Mouse (Mus musculus): ENCODE results near the gene Tifab. TPM values are rescaled to one million over a fixed set of nuclear protein-coding genes. Genes with fewer than 3 reads are reported as not detected.

The Tifab gene
- total RNA-seq, 1 experiment, result 0.13 TPM

GRCm38 (mm10) chr13:56165561-56165960, 13.1 kb downstream of the Tifab start:
- in situ Hi-C loops (cut with MboI; ENCODE audit: low sequenced_read_pairs in 2 of 2, unreplicated experiment in 2 of 2), result no loop called here
- no peak for DNase-seq (ENCODE audit: low read depth, low spot score)
- H3K9ac ChIP-seq (ENCODE audit: insufficient read depth, low read depth, low read length, poor library complexity, severe bottlenecking), result no peak overlapping the region
- TF ChIP-seq ZNF384 (IDR thresholded peaks at IDR 0.05; ENCODE audit: low read depth, low read length) (no peak), MAFK (IDR thresholded peaks at IDR 0.05; ENCODE audit: insufficient read depth, low read depth, low read length) (no peak), HCFC1 (IDR thresholded peaks at IDR 0.05; ENCODE audit: borderline replicate concordance, insufficient read depth, low read length) (no peak), CHD2 (IDR thresholded peaks at IDR 0.05; ENCODE audit: low read depth, low read length) (no peak), ZC3H11A (IDR thresholded peaks at IDR 0.05; ENCODE audit: borderline replicate concordance, low read depth, low read length) (no peak)
- no peak overlapping the region for H3K4me3 ChIP-seq (ENCODE audit: insufficient read depth in 1 of 2, low read depth in 1 of 2, low read length in 2 of 2, poor library complexity in 1 of 2, severe bottlenecking in 1 of 2)
- no peak overlapping the region for H3K27ac ChIP-seq (ENCODE audit: insufficient read depth, low read depth, low read length, poor library complexity, severe bottlenecking)
- no peaks in the 10 kb centered on the region for H3K9me3 ChIP-seq (ENCODE audit: control insufficient read depth, insufficient read depth, low read depth, low read length)
- H3K36me3 ChIP-seq (ENCODE audit: control insufficient read depth, insufficient read depth, low read length, poor library complexity, severe bottlenecking), result no peaks in the 10 kb centered on the region
- H3K4me1 ChIP-seq (ENCODE audit: control insufficient read depth in 2 of 2, insufficient read depth in 2 of 2, low read length in 2 of 2, poor library complexity in 1 of 2), result peaks cover 0 to 3% of the 10 kb centered on the region in 2 experiments; a peak in 1 of 4 replicates

GRCm38 (mm10) chr13:56164372-56164771, 14.3 kb downstream of the Tifab start:
- in situ Hi-C loops (cut with MboI; ENCODE audit: low sequenced_read_pairs in 2 of 2, unreplicated experiment in 2 of 2), result no loop called here
- no peaks in the 10 kb centered on the region for H3K9me3 ChIP-seq (ENCODE audit: control insufficient read depth, insufficient read depth, low read depth, low read length)
- no peak for DNase-seq (ENCODE audit: low read depth, low spot score)
- no peak overlapping the region for H3K9ac ChIP-seq (ENCODE audit: insufficient read depth, low read depth, low read length, poor library complexity, severe bottlenecking)
- H3K4me3 ChIP-seq (ENCODE audit: insufficient read depth in 1 of 2, low read depth in 1 of 2, low read length in 2 of 2, poor library complexity in 1 of 2, severe bottlenecking in 1 of 2), result no peak overlapping the region
- H3K36me3 ChIP-seq (ENCODE audit: control insufficient read depth, insufficient read depth, low read length, poor library complexity, severe bottlenecking), result no peaks in the 10 kb centered on the region
- TF ChIP-seq ZNF384 (IDR thresholded peaks at IDR 0.05; ENCODE audit: low read depth, low read length) (no peak), ZC3H11A (IDR thresholded peaks at IDR 0.05; ENCODE audit: borderline replicate concordance, low read depth, low read length) (no peak), CHD2 (IDR thresholded peaks at IDR 0.05; ENCODE audit: low read depth, low read length) (no peak), HCFC1 (IDR thresholded peaks at IDR 0.05; ENCODE audit: borderline replicate concordance, insufficient read depth, low read length) (no peak), MAFK (IDR thresholded peaks at IDR 0.05; ENCODE audit: insufficient read depth, low read depth, low read length) (no peak)
- H3K27ac ChIP-seq (ENCODE audit: insufficient read depth, low read depth, low read length, poor library complexity, severe bottlenecking), result no peak overlapping the region
- peaks cover 0 to 3% of the 10 kb centered on the region in 2 experiments; a peak in 1 of 4 replicates for H3K4me1 ChIP-seq (ENCODE audit: control insufficient read depth in 2 of 2, insufficient read depth in 2 of 2, low read length in 2 of 2, poor library complexity in 1 of 2)

- Histone ChIP-seq H3K27ac (ENCODE audit: insufficient read depth, low read depth, low read length, poor library complexity, severe bottlenecking) (no peak overlapping the region), H3K36me3 (ENCODE audit: control insufficient read depth, insufficient read depth, low read length, poor library complexity, severe bottlenecking) (no peaks in the 10 kb centered on the region), H3K9ac (ENCODE audit: insufficient read depth, low read depth, low read length, poor library complexity, severe bottlenecking) (no peak overlapping the region), H3K4me1 (ENCODE audit: control insufficient read depth in 2 of 2, insufficient read depth in 2 of 2, low read length in 2 of 2, poor library complexity in 1 of 2) (peaks cover 0 to 7% of the 10 kb centered on the region in 2 experiments; a peak in 1 of 4 replicates), H3K9me3 (ENCODE audit: control insufficient read depth, insufficient read depth, low read depth, low read length) (no peaks in the 10 kb centered on the region), H3K4me3 (ENCODE audit: insufficient read depth in 1 of 2, low read depth in 1 of 2, low read length in 2 of 2, poor library complexity in 1 of 2, severe bottlenecking in 1 of 2) (no peak overlapping the region)
- in situ Hi-C loops (cut with MboI; ENCODE audit: low sequenced_read_pairs in 2 of 2, unreplicated experiment in 2 of 2), result no loop called here
- TF ChIP-seq ZC3H11A (IDR thresholded peaks at IDR 0.05; ENCODE audit: borderline replicate concordance, low read depth, low read length) (no peak), CHD2 (IDR thresholded peaks at IDR 0.05; ENCODE audit: low read depth, low read length) (no peak), MAFK (IDR thresholded peaks at IDR 0.05; ENCODE audit: insufficient read depth, low read depth, low read length) (no peak), ZNF384 (IDR thresholded peaks at IDR 0.05; ENCODE audit: low read depth, low read length) (no peak), HCFC1 (IDR thresholded peaks at IDR 0.05; ENCODE audit: borderline replicate concordance, insufficient read depth, low read length) (no peak)
- no peak for DNase-seq (ENCODE audit: low read depth, low spot score)
Measured at GRCm38 (mm10) chr13:56163751-56164150, 14.9 kb downstream of the Tifab start.

GRCm38 (mm10) chr13:56162859-56163258, 15.8 kb downstream of the Tifab start:
- peaks cover 0 to 5% of the 10 kb centered on the region in 2 experiments; a peak in 1 of 4 replicates for H3K4me1 ChIP-seq (ENCODE audit: control insufficient read depth in 2 of 2, insufficient read depth in 2 of 2, low read length in 2 of 2, poor library complexity in 1 of 2)
- no peak overlapping the region for H3K9ac ChIP-seq (ENCODE audit: insufficient read depth, low read depth, low read length, poor library complexity, severe bottlenecking)
- in situ Hi-C loops (cut with MboI; ENCODE audit: low sequenced_read_pairs in 2 of 2, unreplicated experiment in 2 of 2), result no loop called here
- no peaks in the 10 kb centered on the region for H3K9me3 ChIP-seq (ENCODE audit: control insufficient read depth, insufficient read depth, low read depth, low read length)
- H3K4me3 ChIP-seq (ENCODE audit: insufficient read depth in 1 of 2, low read depth in 1 of 2, low read length in 2 of 2, poor library complexity in 1 of 2, severe bottlenecking in 1 of 2), result no peak overlapping the region
- no peak for DNase-seq (ENCODE audit: low read depth, low spot score)
- H3K27ac ChIP-seq (ENCODE audit: insufficient read depth, low read depth, low read length, poor library complexity, severe bottlenecking), result no peak overlapping the region
- TF ChIP-seq ZNF384 (IDR thresholded peaks at IDR 0.05; ENCODE audit: low read depth, low read length) (no peak), ZC3H11A (IDR thresholded peaks at IDR 0.05; ENCODE audit: borderline replicate concordance, low read depth, low read length) (no peak), CHD2 (IDR thresholded peaks at IDR 0.05; ENCODE audit: low read depth, low read length) (no peak), MAFK (IDR thresholded peaks at IDR 0.05; ENCODE audit: insufficient read depth, low read depth, low read length) (no peak), HCFC1 (IDR thresholded peaks at IDR 0.05; ENCODE audit: borderline replicate concordance, insufficient read depth, low read length) (no peak)
- no peaks in the 10 kb centered on the region for H3K36me3 ChIP-seq (ENCODE audit: control insufficient read depth, insufficient read depth, low read length, poor library complexity, severe bottlenecking)

All from ES-E14 (cell line).